Mouse (Mus musculus) brown adipose tissue, adult 24 weeks (tissue): Measurements from ENCODE around the gene Nobox. TPM values are rescaled to one million over a fixed set of nuclear protein-coding genes. Genes with fewer than 3 reads are reported as not detected.

Experiments used
- polyA plus RNA-seq: library from polyadenylated mRNA; stranded (reverse); fragments of >200 nt; gene quantifications from 2 replicates; pipeline ENCODE4 v1.2.4, GENCODE M21; 2012; ENCODE audit not compliant: missing spikeins, insufficient read depth, insufficient read length

The Nobox gene
- polyA plus RNA-seq, 1 experiment, result not detected

Other genes starting within 250 kb of the Nobox start
- not detected in 2 replicates for gene Olfr441, start 203.2 kb downstream of the Nobox start, polyA plus RNA-seq
- not detected in 2 replicates for gene Olfr237-ps1, start 163.0 kb downstream of the Nobox start, polyA plus RNA-seq
- gene Olfr437, start 146.3 kb downstream of the Nobox start, polyA plus RNA-seq, result not detected in 2 replicates
- not detected in 2 replicates for gene Olfr13, start 137.4 kb downstream of the Nobox start, polyA plus RNA-seq
- not detected in 2 replicates for gene Olfr435, start 112.4 kb downstream of the Nobox start, polyA plus RNA-seq
- gene Olfr434, start 96.5 kb downstream of the Nobox start, polyA plus RNA-seq, result not detected in 2 replicates
- gene Olfr47, start 78.0 kb downstream of the Nobox start, polyA plus RNA-seq, result not detected in 2 replicates
- 1.1 and 1.4 TPM in 2 replicates for gene Arhgef5, start 44.0 kb downstream of the Nobox start, polyA plus RNA-seq